Mouse (Mus musculus): ENCODE measurements around the gene Rasl12. TPM values are rescaled to one million over a fixed set of nuclear protein-coding genes. Genes with fewer than 3 reads are reported as not detected.

Gene Rasl12
- polyA plus RNA-seq, 1 experiment, result 4.4 TPM

DNA sequence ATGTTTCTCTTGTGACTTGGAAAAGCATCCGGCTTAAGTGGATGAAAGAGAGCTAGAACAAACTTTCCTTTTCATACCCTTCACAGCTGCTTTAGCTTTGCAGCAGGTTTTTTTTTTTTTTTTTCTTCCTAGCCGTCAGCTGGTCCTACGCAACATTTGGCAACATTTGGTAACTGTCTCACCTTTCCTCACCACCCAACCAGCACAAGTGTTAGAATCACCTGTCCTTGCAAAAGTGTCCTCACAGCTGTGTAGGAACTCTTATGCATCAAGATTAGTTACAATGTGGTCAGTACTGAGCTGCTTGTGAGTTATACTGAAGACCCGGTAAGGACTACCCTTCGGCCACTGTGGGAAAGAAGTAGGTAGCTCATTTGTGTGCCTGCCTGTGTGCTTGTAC lies 64.2 kb downstream of the Rasl12 start:
- TF ChIP-seq CTCF (IDR thresholded peaks at IDR 0.05; ENCODE audit: extremely low read depth, insufficient read depth, low read length) (no peak), POLR2A (IDR thresholded peaks at IDR 0.05; ENCODE audit: extremely low read depth, insufficient read depth, low read length) (no peak)
- H3K27ac ChIP-seq (ENCODE audit: insufficient read depth, low read length), result no peak overlapping the region
- no peak overlapping the region; the same call in 1 of the 2 replicates for H3K4me3 ChIP-seq (ENCODE audit: insufficient read depth, low read length)
- H3K4me1 ChIP-seq (ENCODE audit: control insufficient read depth, insufficient read depth, low read length), result peaks cover 6% of the 10 kb centered on the region

- no peak overlapping the region for H3K4me3 ChIP-seq (ENCODE audit: insufficient read depth, low read length)
- peaks cover 6% of the 10 kb centered on the region for H3K4me1 ChIP-seq (ENCODE audit: control insufficient read depth, insufficient read depth, low read length)
- TF ChIP-seq CTCF (IDR thresholded peaks at IDR 0.05; ENCODE audit: extremely low read depth, insufficient read depth, low read length), result no peak
- TF ChIP-seq POLR2A (IDR thresholded peaks at IDR 0.05; ENCODE audit: extremely low read depth, insufficient read depth, low read length), result no peak
- no peak overlapping the region for H3K27ac ChIP-seq (ENCODE audit: insufficient read depth, low read length)
Observed at GRCm38 (mm10) chr9:65464161-65464560, 65.9 kb downstream of the Rasl12 start.

Other genes with a start within 250 kb of the Rasl12 start
- 4.1 and 4.2 TPM in 2 replicates for gene Parp16, start 203.2 kb upstream of the Rasl12 start, polyA plus RNA-seq (2012; rRNA removed)
- gene Cilp, start 133.3 kb upstream of the Rasl12 start, polyA plus RNA-seq (2012; rRNA removed), result 0.02 and 0.04 TPM in 2 replicates
- gene Clpx, start 104.2 kb upstream of the Rasl12 start, polyA plus RNA-seq (2012; rRNA removed), result 19.2 and 19.9 TPM in 2 replicates
- 16.1 and 16.9 TPM in 2 replicates for gene Pdcd7, start 52.4 kb upstream of the Rasl12 start, polyA plus RNA-seq (2012; rRNA removed)
- gene Ubap1l, start 37.5 kb upstream of the Rasl12 start, polyA plus RNA-seq (2012; rRNA removed), result 6.5 and 7.7 TPM in 2 replicates
- 0.17 and 0.34 TPM in 2 replicates for gene Kbtbd13, start 6.9 kb upstream of the Rasl12 start, polyA plus RNA-seq (2012; rRNA removed)
- gene Slc51b, start 24.4 kb downstream of the Rasl12 start, polyA plus RNA-seq (2012; rRNA removed), result not detected in 2 replicates
- gene Mtfmt, start 37.3 kb downstream of the Rasl12 start, polyA plus RNA-seq (2012; rRNA removed), result 19.0 and 20.4 TPM in 2 replicates
- gene Spg21, start 62.4 kb downstream of the Rasl12 start, polyA plus RNA-seq (2012; rRNA removed), result 25.4 and 25.5 TPM in 2 replicates
- 1.4 and 1.8 TPM in 2 replicates for gene Ankdd1a, start 121.7 kb downstream of the Rasl12 start, polyA plus RNA-seq (2012; rRNA removed)
- 15.3 and 15.4 TPM in 2 replicates for gene Plekho2, start 181.5 kb downstream of the Rasl12 start, polyA plus RNA-seq (2012; rRNA removed)
- gene Pif1, start 188.7 kb downstream of the Rasl12 start, polyA plus RNA-seq (2012; rRNA removed), result 0.11 and 0.23 TPM in 2 replicates
- 4.0 and 4.9 TPM in 2 replicates for gene Rbpms2, start 231.1 kb downstream of the Rasl12 start, polyA plus RNA-seq (2012; rRNA removed)

All from cortical plate, adult 2 months (tissue).